Mouse (Mus musculus) MEL (cell line): Measurements from ENCODE around the gene Gm2115.

ENCODE experiments used
- CTCF ChIP-seq, 3 experiments: IDR thresholded peaks in 2 of 3; conservative IDR thresholded peaks in 1 of 3; 2 replicates each; pipeline ENCODE4 v1.5.1; 2011 to 2012; ENCODE audit warnings: low read length in 3 of 3, low read depth in 2 of 3, mild to moderate bottlenecking in 2 of 3, improper control_type of control experiment in 1 of 3, inconsistent platforms in 1 of 3, mixed read lengths in 1 of 3, moderate library complexity in 1 of 3; ENCODE audit not compliant: control insufficient read depth in 1 of 3, insufficient read depth in 1 of 3, poor library complexity in 1 of 3, severe bottlenecking in 1 of 3
- E2F4 ChIP-seq: IDR thresholded peaks from 2 replicates; pipeline ENCODE4 v1.6.1; 2011; ENCODE audit warnings: low read depth, low read length, improper control_type of control experiment, borderline replicate concordance
- ELF1 ChIP-seq: IDR thresholded peaks from 2 replicates; pipeline ENCODE4 v1.6.1; 2014; ENCODE audit warnings: low read depth, mild to moderate bottlenecking, inconsistent platforms, low read length, improper control_type of control experiment, moderate library complexity
- EP300 ChIP-seq, 2 experiments: IDR thresholded peaks; 2 replicates each; pipeline ENCODE4 v1.6.1; 2011; ENCODE audit warnings: improper control_type of control experiment in 2 of 2, low read length in 2 of 2, low read depth in 1 of 2, mild to moderate bottlenecking in 1 of 2
- MAX ChIP-seq: IDR thresholded peaks from 2 replicates; pipeline ENCODE4 v1.6.1; 2011; ENCODE audit warnings: low read length, improper control_type of control experiment
- MYB ChIP-seq: IDR thresholded peaks from 2 replicates; pipeline ENCODE4 v1.6.1; 2011; ENCODE audit warnings: mild to moderate bottlenecking, low read depth, low read length, improper control_type of control experiment
- NELFE ChIP-seq: IDR thresholded peaks from 2 replicates; pipeline ENCODE4 v1.6.1; 2011; ENCODE audit warnings: low read depth, low read length, improper control_type of control experiment
- POLR2A ChIP-seq, 2 experiments: IDR thresholded peaks; 2 replicates each; pipeline ENCODE4 v1.6.1; 2011 to 2012; ENCODE audit warnings: low read length in 2 of 2, mild to moderate bottlenecking in 2 of 2, control low read depth in 1 of 2, improper control_type of control experiment in 1 of 2, low read depth in 1 of 2, moderate library complexity in 1 of 2; ENCODE audit not compliant: control insufficient read depth in 1 of 2, insufficient read depth in 1 of 2, poor library complexity in 1 of 2
- RAD21 ChIP-seq: IDR thresholded peaks from 2 replicates; pipeline ENCODE4 v1.6.1; 2011; ENCODE audit warnings: mild to moderate bottlenecking, low read depth, low read length, improper control_type of control experiment
- USF1 ChIP-seq: IDR thresholded peaks from 2 replicates; pipeline ENCODE4 v1.6.1; 2014; ENCODE audit warnings: low read depth, mild to moderate bottlenecking, inconsistent platforms, low read length, improper control_type of control experiment, moderate library complexity
- USF2 ChIP-seq, 2 experiments: IDR thresholded peaks; 2 replicates each; pipeline ENCODE4 v1.6.1; 2011 to 2012; ENCODE audit warnings: improper control_type of control experiment in 2 of 2, low read length in 2 of 2, borderline replicate concordance in 1 of 2, inconsistent platforms in 1 of 2, low read depth in 1 of 2, mild to moderate bottlenecking in 1 of 2; ENCODE audit not compliant: insufficient read depth in 1 of 2
- ZC3H11A ChIP-seq: IDR thresholded peaks from 2 replicates; pipeline ENCODE4 v1.6.1; 2012; ENCODE audit warnings: low read depth, mild to moderate bottlenecking, inconsistent platforms, low read length, improper control_type of control experiment

DNA sequence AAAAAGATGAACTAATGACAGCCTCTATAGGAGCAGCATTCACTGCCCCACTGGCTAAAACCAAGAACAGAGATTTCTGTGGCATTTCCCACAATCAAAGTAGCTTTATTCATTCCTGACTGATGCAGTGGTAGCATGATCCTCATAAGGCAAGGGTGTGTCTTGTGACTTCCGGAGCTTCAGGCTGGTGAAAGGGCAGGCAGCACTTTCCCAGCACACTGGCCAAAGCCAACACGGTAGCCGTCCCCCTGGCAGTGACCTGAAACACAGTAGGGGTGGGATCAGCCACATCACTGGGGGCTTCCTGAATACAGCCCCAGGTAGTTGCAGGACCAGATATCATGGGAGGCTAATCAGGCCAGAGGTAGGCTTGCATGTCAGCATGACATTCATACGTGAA, 56.3 kb downstream of the Gm2115 start:
- TF ChIP-seq POLR2A (IDR thresholded peaks at IDR 0.05; ENCODE audit: control insufficient read depth in 1 of 2, insufficient read depth in 1 of 2, low read depth in 1 of 2, low read length in 2 of 2, poor library complexity in 1 of 2) (no peak), USF2 (IDR thresholded peaks at IDR 0.05; ENCODE audit: borderline replicate concordance in 1 of 2, insufficient read depth in 1 of 2, low read depth in 1 of 2, low read length in 2 of 2) (no peak), MYB (no peak), E2F4 (no peak), CTCF (IDR thresholded peaks at IDR 0.05 in 2 of 3, conservative IDR thresholded peaks at IDR 0.05 in 1 of 3; ENCODE audit: control insufficient read depth in 1 of 3, insufficient read depth in 1 of 3, low read depth in 2 of 3, low read length in 3 of 3, poor library complexity in 1 of 3, severe bottlenecking in 1 of 3) (no peak), USF1 (no peak), ELF1 (no peak), EP300 (IDR thresholded peaks at IDR 0.05; ENCODE audit: low read depth in 1 of 2, low read length in 2 of 2) (no peak), MAX (no peak), NELFE (no peak), ZC3H11A (no peak), RAD21 (no peak)
